Mouse (Mus musculus) stomach, postnatal 0 days (tissue): Measurements from ENCODE around the gene Gm20422. TPM values are rescaled to one million over a fixed set of nuclear protein-coding genes. Genes with fewer than 3 reads are reported as not detected.
A peak's percentile ranks its signal among the peaks of the same experiment; 100 is the strongest.
"Not testable (repeated sequence)": the region's sequence is repeated elsewhere in the genome, so short reads cannot be mapped to it uniquely, and the experiment has no call there.

Experiments used
- ATAC-seq: fragments of 200-750 bp; cut with Nextera tagmentation; 2 replicates; pipeline ENCODE4 v1.8.0; 2017; ENCODE audit not compliant: low FRiP score, low TSS enrichment
- DNase-seq: peaks from one replicate; pipeline ENCODE4 v3.0.0-alpha.2; 2016; ENCODE audit warnings: low spot score
- H3K27ac ChIP-seq: fragments of 300-500 bp; sonication (generic); replicated peaks from 2 replicates; pipeline ENCODE4 v1.5.1; 2014; ENCODE audit warnings: mild to moderate bottlenecking, control low read depth
- H3K27me3 ChIP-seq: fragments of 300-500 bp; sonication (generic); 2 replicates; pipeline ENCODE4 v1.6.1; 2014; ENCODE audit warnings: low read length; ENCODE audit not compliant: control insufficient read depth, insufficient read depth
- H3K36me3 ChIP-seq: fragments of 300-500 bp; sonication (generic); 2 replicates; pipeline ENCODE4 v1.6.1; 2014; ENCODE audit warnings: low read length, mixed read lengths; ENCODE audit not compliant: control insufficient read depth, insufficient read depth
- H3K4me1 ChIP-seq: fragments of 300-500 bp; sonication (generic); replicated peaks from 2 replicates; pipeline ENCODE4 v1.6.1; 2014; ENCODE audit warnings: antibody characterized with exemption; ENCODE audit not compliant: control insufficient read depth, insufficient read depth
- H3K4me2 ChIP-seq: fragments of 300-500 bp; sonication (generic); replicated peaks from 2 replicates; pipeline ENCODE4 v1.6.1; 2014; ENCODE audit warnings: low read depth, mild to moderate bottlenecking, control low read depth, moderate library complexity
- H3K4me3 ChIP-seq: fragments of 300-500 bp; sonication (generic); 2 replicates; pipeline ENCODE4 v1.5.1; 2014; ENCODE audit warnings: low read depth, low read length, control low read depth
- H3K9ac ChIP-seq: fragments of 300-500 bp; sonication (generic); 2 replicates; pipeline ENCODE4 v1.6.1; 2014; ENCODE audit warnings: mild to moderate bottlenecking, low read length, control low read depth, mixed read lengths
- H3K9me3 ChIP-seq: fragments of 300-500 bp; sonication (generic); 2 replicates; pipeline ENCODE4 v1.6.1; 2016; ENCODE audit warnings: low read length; ENCODE audit not compliant: control insufficient read depth
- CTCF ChIP-seq: IDR thresholded peaks from 2 replicates; pipeline ENCODE4 v1.5.1; 2016; ENCODE audit warnings: antibody characterized with exemption, low read depth, mild to moderate bottlenecking, moderate library complexity
- EP300 ChIP-seq: optimal IDR thresholded peaks from 2 replicates; pipeline ENCODE3; 2016; ENCODE audit warnings: antibody characterized with exemption
- WGBS: fragments of 180-500 bp; shearing (Covaris S2); extraction: QIAGEN DNeasy Blood & Tissue Kit; methylation state at CpG from one replicate; pipeline ENCODE4 v1.1.7; 2014; 5-methylcytosine and 5-hydroxymethylcytosine counted together
- polyA plus RNA-seq: library from polyadenylated mRNA; unstranded; fragments of >200 nt; fragmentation: Nextera tagmentation; extraction: Ambion mirVana; gene quantifications from 2 replicates; pipeline ENCODE4 v1.2.1, GENCODE M21; 2015

Gene Gm20422
- polyA plus RNA-seq, 1 experiment from 2014 or later, result 0.39 TPM

DNA sequence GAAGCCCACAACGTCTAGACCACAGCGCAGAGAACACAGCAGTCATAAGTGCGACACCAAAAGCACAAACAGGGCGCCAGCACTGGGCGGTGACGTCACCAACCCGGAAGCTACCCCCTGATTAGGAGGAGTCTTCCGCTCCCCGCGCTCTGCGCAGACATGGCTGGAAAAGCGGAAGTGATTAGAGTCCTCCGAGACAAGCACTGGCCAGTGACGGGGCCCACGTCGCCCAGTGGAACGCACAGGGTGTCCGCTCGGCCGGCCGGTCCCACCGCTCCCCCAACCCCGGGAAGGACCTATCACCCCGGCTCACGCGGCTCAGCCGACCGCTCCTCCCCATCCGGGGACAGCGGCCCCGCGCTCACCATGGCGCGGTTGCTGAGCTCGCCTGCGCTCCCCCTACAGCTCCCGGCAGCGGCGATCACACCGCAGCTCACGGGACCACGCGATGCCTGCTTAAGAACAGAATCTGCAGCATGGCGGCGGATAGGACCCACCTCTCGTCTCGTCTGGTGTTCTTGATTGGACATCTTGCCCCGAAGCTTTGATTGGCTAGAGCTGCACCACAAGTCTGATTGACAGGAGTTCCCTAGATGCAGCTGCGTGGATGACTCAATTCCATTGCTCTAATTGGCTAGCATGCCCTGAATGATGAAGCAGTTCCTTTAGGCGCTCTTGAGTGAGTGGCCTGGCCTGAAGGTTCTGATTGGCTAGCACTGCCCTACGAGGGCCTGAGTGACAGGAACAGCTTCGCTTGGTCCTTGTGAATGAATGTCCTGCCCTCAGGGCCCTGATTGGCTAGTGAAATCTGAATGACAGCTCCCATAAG, 58.1 kb downstream of the Gm20422 start:
- Histone ChIP-seq H3K36me3 (no peaks in the 10 kb centered on the region), H3K4me1 (0 out of 2 replicates have a peak, but pooled peaks cover 2% of the 10 kb centered on the region), H3K4me3 (peak overlapping the region; percentile 94), H3K4me2 (peak overlapping the region; percentile 53), H3K9ac (peak overlapping the region; percentile 99), H3K27ac (peak overlapping the region; percentile 100), H3K9me3 (no peaks in the 10 kb centered on the region), H3K27me3 (no peaks in the 10 kb centered on the region)
- DNase-seq, result peak; percentile 93
- no peak for TF ChIP-seq EP300
- 0 out of 2 replicates have a peak, but pooled peaks have one; percentile 23 for TF ChIP-seq CTCF
- WGBS, result under 1% methylated on average over 51 of the region's 52 CpGs
- peak; percentile 100 for ATAC-seq

DNA sequence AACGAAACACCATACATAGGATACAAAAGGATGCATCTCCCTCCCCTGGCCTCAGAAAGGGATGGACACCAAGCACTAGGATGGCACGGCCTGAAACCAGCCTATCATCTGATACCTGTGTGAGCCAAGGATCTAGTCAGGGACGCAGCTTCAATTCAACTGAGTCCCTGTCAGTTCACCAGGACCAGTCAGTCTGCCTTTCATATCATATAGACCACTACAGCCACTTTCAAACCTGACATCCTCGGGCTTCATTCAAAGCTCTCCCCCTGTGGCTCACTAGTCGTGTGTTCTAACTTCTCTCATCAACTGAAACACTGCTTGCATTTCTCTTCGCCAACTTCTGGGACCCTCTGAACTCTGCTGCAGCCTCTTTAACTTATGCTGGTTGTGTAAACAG, 59.3 kb downstream of the Gm20422 start:
- Histone ChIP-seq H3K9me3 (no peaks in the 10 kb centered on the region), H3K4me3 (peak overlapping the region; percentile 94; the same call in 1 of the 2 replicates), H3K36me3 (no peaks in the 10 kb centered on the region), H3K9ac (no peak overlapping the region), H3K27ac (no peak overlapping the region), H3K4me2 (peak overlapping the region; percentile 48), H3K4me1 (0 out of 2 replicates have a peak, but pooled peaks cover 2% of the 10 kb centered on the region), H3K27me3 (no peaks in the 10 kb centered on the region)
- DNase-seq (no peak), ATAC-seq (no peak)
- no peak for TF ChIP-seq CTCF
- TF ChIP-seq EP300, result no peak
- 72% methylated on average over 6 of the region's 6 CpGs for WGBS

DNA sequence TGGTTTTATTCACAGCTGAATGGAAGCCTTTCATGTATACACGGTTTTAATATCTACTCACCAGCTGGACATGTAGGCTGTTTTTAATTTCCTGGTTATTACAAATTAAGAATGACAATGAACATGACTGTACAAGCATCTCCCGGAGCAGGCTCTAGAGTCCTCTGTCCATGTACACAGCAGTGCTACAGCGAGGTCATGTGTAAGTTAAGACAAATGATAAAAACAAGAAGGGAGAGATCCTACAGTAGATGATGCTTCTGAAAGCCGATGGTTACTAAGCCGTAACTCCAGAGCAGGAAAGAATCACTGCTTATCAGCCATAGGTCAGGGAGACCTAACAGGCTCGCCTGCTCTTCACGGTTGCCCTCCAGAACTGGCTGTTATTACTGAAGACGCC, 61.2 kb downstream of the Gm20422 start:
- H3K4me3 ChIP-seq, result no peak overlapping the region
- no peaks in the 10 kb centered on the region for H3K9me3 ChIP-seq
- H3K27ac ChIP-seq, result no peak overlapping the region

DNA sequence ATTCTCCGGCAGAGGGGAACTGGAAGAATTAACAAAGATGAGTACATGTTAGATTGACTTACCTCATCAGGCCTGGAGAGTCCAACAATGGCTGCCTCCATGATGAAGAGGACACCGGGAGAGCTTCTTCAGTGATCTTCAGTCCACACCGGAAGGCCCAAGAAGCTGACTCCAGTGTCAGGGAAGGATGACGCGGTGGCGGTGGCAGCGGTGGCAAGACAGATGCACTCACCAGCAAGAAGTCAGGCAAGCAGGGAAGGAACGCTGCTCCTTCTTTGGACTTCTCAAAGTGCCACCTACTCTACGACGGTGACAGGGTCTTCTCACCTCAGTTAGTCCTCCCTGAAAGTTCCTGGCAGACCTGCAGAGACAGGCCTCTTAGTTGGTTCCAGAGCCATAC, 64.1 kb downstream of the Gm20422 start, which contains the start of gene Zfp869:
Zfp869 (minus strand) TSS at position 101 of the 400 bp plus-strand sequence.
- not testable (repeated sequence) for DNase-seq

More for the DNA sequence above, 61.2 kb downstream of the Gm20422 start:
- ATAC-seq, result no peak
- no peak for DNase-seq
- 0 out of 2 replicates have a peak, but pooled peaks cover 2% of the 10 kb centered on the region for H3K4me1 ChIP-seq
- no peaks in the 10 kb centered on the region for H3K27me3 ChIP-seq
- TF ChIP-seq CTCF, result no peak
- no peak for TF ChIP-seq EP300
- 81% methylated on average over 8 of the region's 8 CpGs for WGBS
- H3K4me2 ChIP-seq, result no peak overlapping the region
- H3K9ac ChIP-seq, result no peak overlapping the region
- peaks cover 13% of the 10 kb centered on the region for H3K36me3 ChIP-seq

DNA sequence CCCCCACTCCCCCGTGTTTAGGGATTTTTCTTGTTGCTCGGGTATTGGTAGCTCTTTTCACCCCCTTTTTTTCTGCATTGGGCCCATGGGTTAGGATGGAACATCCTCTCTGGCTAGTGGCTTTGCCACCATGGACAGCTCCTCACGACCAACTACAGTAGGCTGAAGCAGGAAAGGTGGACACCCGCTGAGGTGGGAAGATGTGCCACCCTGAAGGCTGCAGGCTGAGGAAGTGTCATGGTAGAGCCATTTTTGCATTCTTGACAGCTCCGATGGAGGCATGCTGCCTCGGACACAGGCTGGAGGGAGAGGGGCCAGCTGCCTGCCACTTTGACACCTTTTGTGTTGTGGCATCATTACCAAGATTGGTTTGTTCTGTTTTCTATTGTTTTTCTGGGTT, 72.9 kb downstream of the Gm20422 start:
- no peak overlapping the region for H3K27ac ChIP-seq
- no peak overlapping the region for H3K4me3 ChIP-seq
- H3K27me3 ChIP-seq, result no peaks in the 10 kb centered on the region
- H3K36me3 ChIP-seq, result peaks cover 26% of the 10 kb centered on the region
- no peak overlapping the region for H3K4me2 ChIP-seq
- no peaks in the 10 kb centered on the region for H3K4me1 ChIP-seq
- H3K9ac ChIP-seq, result no peak overlapping the region
- H3K9me3 ChIP-seq, result 0 out of 2 replicates have a peak, but pooled peaks cover 3% of the 10 kb centered on the region
- 65% methylated on average over 6 of the region's 6 CpGs for WGBS
- TF ChIP-seq EP300 (no peak), CTCF (no peak)
- no peak for DNase-seq
- no peak for ATAC-seq

More for the DNA sequence above, 64.1 kb downstream of the Gm20422 start, which contains the start of gene Zfp869:
- H3K4me3 ChIP-seq, H3K4me1 ChIP-seq, H3K27me3 ChIP-seq, H3K9me3 ChIP-seq, H3K9ac ChIP-seq, H3K4me2 ChIP-seq, ATAC-seq, H3K27ac ChIP-seq: not testable (repeated sequence)
- 97% methylated on average over 8 of the region's 10 CpGs for WGBS
- peaks cover 37% of the 10 kb centered on the region for H3K36me3 ChIP-seq

Other genes starting within 250 kb of the Gm20422 start
- 9.0 and 11.0 TPM in 2 replicates for gene Zfp868, start 149.3 kb downstream of the Gm20422 start, polyA plus RNA-seq
- 0.57 and 0.61 TPM in 2 replicates for gene Zfp964, start 120.4 kb downstream of the Gm20422 start, polyA plus RNA-seq
- 11.1 and 12.3 TPM in 2 replicates for gene Zfp869, start 64.2 kb downstream of the Gm20422 start, polyA plus RNA-seq
- 2.8 and 3.3 TPM in 2 replicates for gene Zfp963, start 24.9 kb downstream of the Gm20422 start, polyA plus RNA-seq
- gene Atp13a1, start 16.3 kb upstream of the Gm20422 start, polyA plus RNA-seq, result 19.4 and 21.5 TPM in 2 replicates
- gene Zfp866, start 16.3 kb upstream of the Gm20422 start, polyA plus RNA-seq, result 8.4 and 9.0 TPM in 2 replicates
- gene Gmip, start 33.8 kb upstream of the Gm20422 start, polyA plus RNA-seq, result 5.8 and 6.0 TPM in 2 replicates
- 0.24 and 0.28 TPM in 2 replicates for gene Lpar2, start 47.5 kb upstream of the Gm20422 start, polyA plus RNA-seq
- gene Pbx4, start 57.6 kb upstream of the Gm20422 start, polyA plus RNA-seq, result 4.9 and 5.1 TPM in 2 replicates
- gene Cilp2, start 112.8 kb upstream of the Gm20422 start, polyA plus RNA-seq, result 0.30 and 0.36 TPM in 2 replicates
- gene Tssk6, start 127.3 kb upstream of the Gm20422 start, polyA plus RNA-seq, result 2.1 and 2.7 TPM in 2 replicates
- gene Ndufa13, start 127.7 kb upstream of the Gm20422 start, polyA plus RNA-seq, result 199 and 205 TPM in 2 replicates
- 1.6 and 2.7 TPM in 2 replicates for gene Yjefn3, start 127.8 kb upstream of the Gm20422 start, polyA plus RNA-seq
- gene Gatad2a, start 221.5 kb upstream of the Gm20422 start, polyA plus RNA-seq, result 32.4 and 36.4 TPM in 2 replicates